Mouse (Mus musculus): Measurements from ENCODE around the gene Vps18. TPM values are rescaled to one million over a fixed set of nuclear protein-coding genes. Genes with fewer than 3 reads are reported as not detected.

Gene Vps18
- total RNA-seq (2021): 10 to 100 TPM; 47.2 to 50.8 TPM
- long read RNA-seq, experiment 1, full-length matches to known transcripts: 88 of 104 reads
- long read RNA-seq, experiment 1, partial matches to known transcripts: 13 of 104 reads
- long read RNA-seq, experiment 1, other reads (novel, unspliced or antisense): 3 of 104 reads
- long read RNA-seq, experiment 2, full-length matches to known transcripts: 47 of 56 reads
- long read RNA-seq, experiment 2, partial matches to known transcripts: 9 of 56 reads
- long read RNA-seq, experiment 2, other reads (novel, unspliced or antisense): 0 of 56 reads

DNA sequence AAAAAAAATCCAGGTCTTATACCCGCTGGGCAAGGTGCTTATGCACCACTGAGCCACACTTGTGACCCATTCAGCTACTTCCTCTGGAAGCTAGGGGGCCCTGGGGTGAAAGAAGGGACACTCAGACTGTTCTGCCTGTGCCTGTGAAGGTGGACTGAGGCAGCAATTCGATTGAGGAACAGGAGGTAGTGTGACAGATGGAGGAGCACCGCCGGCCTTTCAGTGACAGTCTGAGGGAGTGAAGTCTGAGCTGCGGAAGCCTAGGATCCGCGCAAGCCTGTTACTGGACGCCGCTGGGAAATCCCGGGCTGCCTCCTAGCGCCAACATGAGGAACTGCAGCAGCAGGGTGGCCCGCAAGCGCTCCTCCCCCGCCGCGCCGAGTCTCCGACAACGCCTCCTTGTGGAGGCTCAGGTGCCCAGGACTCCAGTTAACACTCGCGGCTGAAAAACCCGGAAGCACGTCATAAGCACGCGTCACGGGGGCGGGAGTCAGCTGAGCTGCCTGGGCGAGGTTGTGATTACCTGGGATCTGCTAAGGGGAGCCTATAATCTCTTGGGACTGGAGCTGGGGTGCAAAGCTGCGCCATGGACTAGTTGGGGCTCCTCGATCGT lies at the start of gene Vps18:
TSS of gene Vps18 (plus strand) at position 471 of the 613 bp plus-strand sequence.
- TF ChIP-seq CTCF (IDR thresholded peaks at IDR 0.05): peak; percentile 100
- intact Hi-C loops (cut with DNase I): loop anchor here (1.0 to 5.0 kb wide), 5 partner anchors 37 to 256 kb away; partner anchors contain the start of genes Dnajc17, Ino80, Rad51 and Rpusd2
- Histone ChIP-seq H3K4me3 (peak within 1 kb of the TSS; percentile 87), H3K27ac (peak within 1 kb of the TSS; percentile 85)
- DNase-seq (ENCODE audit: extremely low spot score in 1 of 2, low spot score in 2 of 2): peak; percentile 98 to 100

DNA sequence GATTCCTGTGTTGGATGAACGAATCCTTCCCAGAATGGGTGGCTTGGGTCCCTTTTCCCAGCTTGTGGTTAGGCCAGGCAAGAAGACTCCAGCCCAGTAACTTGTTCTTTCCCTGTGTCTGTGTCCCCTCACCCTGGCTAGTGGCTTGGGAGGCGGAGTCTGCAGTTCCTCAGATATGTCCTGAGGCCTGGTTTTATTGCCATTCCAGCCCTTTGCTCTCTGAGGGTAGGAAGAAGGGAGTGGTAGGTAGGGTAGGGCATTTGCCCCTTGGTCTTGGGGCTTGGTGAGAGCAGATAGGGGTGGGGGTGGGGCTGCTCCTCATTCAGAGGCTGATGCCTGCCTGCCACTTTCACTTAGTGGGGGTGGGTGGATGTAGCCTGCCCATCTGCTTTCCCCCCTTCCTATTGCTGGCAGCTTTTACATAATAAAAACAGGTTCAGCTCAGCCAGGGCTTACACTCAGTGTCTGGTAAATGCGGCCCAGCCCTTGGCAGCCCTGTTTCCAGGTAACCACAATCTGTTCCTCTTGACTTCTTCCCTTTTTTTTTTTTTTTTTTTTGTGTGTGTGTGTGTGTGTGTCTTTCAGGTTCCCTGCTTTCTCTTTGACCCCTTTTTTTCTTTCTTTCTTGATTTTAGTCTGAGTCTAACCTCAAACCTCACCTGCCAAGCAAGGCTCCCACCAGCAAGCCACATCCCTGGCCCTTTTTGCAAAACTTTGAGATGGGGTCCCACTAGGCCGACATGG lies 48.3 kb upstream of the Vps18 start:
- Histone ChIP-seq H3K4me3 (no peak overlapping the region), H3K27ac (no peak overlapping the region)
- TF ChIP-seq CTCF (IDR thresholded peaks at IDR 0.05): no peak
- intact Hi-C loops (cut with DNase I): no loop called here
- no peak for DNase-seq (ENCODE audit: extremely low spot score in 1 of 2, low spot score in 2 of 2)

DNA sequence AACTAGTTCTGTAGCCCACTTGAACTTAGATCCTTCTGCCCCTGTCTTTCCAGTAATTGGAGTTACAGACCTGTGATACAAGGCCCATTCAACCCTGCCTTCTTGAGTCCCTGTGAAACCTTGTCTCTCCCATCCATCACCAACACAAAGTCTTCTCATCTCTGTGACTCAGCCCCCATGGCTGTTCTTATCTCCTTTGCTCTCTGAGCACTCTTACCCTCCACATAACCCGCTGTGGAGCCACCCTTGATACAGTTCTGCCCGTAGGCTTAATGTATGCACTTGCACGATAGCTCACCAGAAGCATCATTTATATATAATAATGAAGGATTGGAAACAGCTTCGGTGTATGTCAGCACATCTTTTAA lies 47.7 kb upstream of the Vps18 start:
- Histone ChIP-seq H3K4me3 (no peak overlapping the region), H3K27ac (no peak overlapping the region)
- no peak for TF ChIP-seq CTCF (IDR thresholded peaks at IDR 0.05)
- DNase-seq (ENCODE audit: extremely low spot score in 1 of 2, low spot score in 2 of 2): no peak
- intact Hi-C loops (cut with DNase I): no loop called here

DNA sequence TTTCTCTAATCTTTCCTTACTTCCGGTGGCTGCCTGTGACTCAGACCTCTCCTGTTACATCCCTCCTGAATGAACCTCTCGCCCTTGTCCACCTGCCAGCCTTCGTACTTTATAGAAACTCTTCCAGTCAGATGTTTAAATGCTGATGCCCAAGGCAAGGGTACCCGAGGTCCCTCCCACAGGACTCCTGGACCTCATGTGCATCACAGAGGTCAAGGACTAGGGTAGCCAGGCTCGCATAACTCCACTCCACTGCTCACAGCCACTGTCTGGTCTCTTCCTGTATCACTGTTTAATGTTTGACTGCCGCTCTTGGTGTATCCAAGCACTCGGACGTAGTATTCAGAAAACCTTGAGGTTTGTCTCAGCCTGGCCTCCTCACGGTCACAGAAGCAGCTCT lies 46.0 kb upstream of the Vps18 start:
- intact Hi-C loops (cut with DNase I): no loop called here
- no peak for DNase-seq (ENCODE audit: extremely low spot score in 1 of 2, low spot score in 2 of 2)
- no peak overlapping the region for H3K27ac ChIP-seq
- no peak overlapping the region for H3K4me3 ChIP-seq
- no peak for TF ChIP-seq CTCF (IDR thresholded peaks at IDR 0.05)

DNA sequence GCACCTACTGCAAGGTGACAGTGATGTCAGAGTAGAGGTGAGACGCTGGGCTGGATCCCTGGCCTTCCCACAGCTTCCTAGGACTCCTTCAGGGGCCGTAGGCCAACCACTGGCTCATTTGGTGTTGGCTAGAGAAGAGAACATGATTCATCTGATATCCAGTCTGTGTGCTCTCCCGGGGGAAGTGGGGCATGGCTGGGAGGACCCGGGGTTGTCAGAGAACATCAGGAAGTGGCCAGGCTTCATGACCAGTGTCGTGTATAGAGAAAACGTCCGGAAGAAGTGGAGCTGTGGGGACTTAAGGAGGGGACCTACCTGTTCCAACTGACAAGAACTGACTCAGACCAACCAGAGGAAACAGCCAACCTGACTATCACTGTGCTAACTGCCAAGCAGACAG lies 43.3 kb upstream of the Vps18 start:
- Histone ChIP-seq H3K27ac (no peak overlapping the region), H3K4me3 (no peak overlapping the region)
- no peak for DNase-seq (ENCODE audit: extremely low spot score in 1 of 2, low spot score in 2 of 2)
- intact Hi-C loops (cut with DNase I): no loop called here
- TF ChIP-seq CTCF (IDR thresholded peaks at IDR 0.05): no peak

DNA sequence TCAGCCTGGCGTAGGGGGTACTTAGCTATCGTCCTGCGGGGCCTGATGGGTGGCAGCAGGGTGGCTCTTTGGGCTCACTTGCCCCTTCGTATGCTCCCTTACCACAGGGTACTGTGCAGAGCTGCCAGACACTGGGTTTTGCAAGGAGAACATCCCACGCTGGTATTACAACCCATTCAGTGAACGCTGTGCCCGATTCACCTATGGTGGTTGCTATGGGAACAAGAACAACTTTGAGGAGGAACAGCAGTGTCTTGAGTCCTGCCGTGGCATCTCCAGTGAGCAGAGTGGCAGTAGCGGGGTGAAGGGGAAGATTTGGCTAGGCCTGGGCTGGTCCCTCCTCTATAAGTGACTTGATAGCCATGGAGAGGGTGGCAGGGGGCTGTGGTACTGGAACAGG lies 40.6 kb upstream of the Vps18 start:
- TF ChIP-seq CTCF (IDR thresholded peaks at IDR 0.05): no peak
- intact Hi-C loops (cut with DNase I): no loop called here
- H3K27ac ChIP-seq: no peak overlapping the region
- H3K4me3 ChIP-seq: no peak overlapping the region
- DNase-seq (ENCODE audit: extremely low spot score in 1 of 2, low spot score in 2 of 2): peak in 1 of 2 experiments; percentile 27

DNA sequence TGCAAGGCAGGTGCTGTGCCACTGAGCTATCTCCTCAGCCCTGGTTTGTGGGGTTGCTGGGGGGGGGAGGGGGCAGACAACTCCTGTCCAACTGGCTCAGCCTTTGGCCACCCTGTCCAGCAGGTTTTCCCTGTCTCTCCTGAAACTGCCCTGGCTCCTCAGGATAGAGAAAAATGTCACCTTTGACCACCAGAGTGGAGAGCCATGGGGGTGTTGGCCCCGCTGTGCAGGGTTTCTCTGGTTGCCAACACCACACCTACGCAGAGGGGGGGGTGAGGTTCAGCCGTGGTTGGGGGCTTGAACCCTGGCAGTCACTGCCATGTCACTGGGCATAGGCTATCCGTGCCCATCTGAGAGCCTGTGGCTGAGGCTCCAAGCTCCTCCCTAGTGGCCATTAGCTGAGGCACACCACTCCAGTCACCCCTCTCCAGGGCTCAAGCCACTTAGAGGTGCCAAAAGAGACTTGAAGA lies 38.9 kb upstream of the Vps18 start:
- intact Hi-C loops (cut with DNase I): loop anchor here (5.0 kb wide), 1 partner anchor 188 kb away; no protein-coding TSS in a partner anchor

DNA sequence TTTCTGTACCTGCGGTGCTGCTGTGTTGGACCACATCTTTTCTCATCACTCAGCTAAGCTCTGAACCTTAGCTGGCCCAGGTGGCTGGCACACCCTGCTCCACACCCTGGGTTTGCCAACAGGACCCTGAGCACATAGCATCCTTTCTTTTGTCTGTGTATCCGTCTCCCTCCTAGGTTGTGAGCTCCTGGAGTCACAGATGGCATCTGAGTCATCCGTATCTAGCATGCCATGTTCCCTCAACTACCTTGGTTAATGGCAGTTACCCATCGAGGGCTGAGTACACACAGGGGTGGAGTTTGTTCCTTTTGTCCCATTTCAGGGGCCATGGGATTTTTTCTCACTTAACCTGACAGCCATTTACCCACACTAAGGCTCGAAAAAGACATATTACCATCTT lies 38.2 kb upstream of the Vps18 start:
- no peak overlapping the region for H3K27ac ChIP-seq
- DNase-seq (ENCODE audit: extremely low spot score in 1 of 2, low spot score in 2 of 2): no peak
- intact Hi-C loops (cut with DNase I): loop anchor here (5.0 kb wide), 1 partner anchor 187 kb away; no protein-coding TSS in a partner anchor
- H3K4me3 ChIP-seq: no peak overlapping the region
- no peak for TF ChIP-seq CTCF (IDR thresholded peaks at IDR 0.05)

More for the DNA sequence above, 38.9 kb upstream of the Vps18 start:
- Histone ChIP-seq H3K27ac (no peak overlapping the region), H3K4me3 (no peak overlapping the region)
- no peak for TF ChIP-seq CTCF (IDR thresholded peaks at IDR 0.05)
- DNase-seq (ENCODE audit: extremely low spot score in 1 of 2, low spot score in 2 of 2): no peak

DNA sequence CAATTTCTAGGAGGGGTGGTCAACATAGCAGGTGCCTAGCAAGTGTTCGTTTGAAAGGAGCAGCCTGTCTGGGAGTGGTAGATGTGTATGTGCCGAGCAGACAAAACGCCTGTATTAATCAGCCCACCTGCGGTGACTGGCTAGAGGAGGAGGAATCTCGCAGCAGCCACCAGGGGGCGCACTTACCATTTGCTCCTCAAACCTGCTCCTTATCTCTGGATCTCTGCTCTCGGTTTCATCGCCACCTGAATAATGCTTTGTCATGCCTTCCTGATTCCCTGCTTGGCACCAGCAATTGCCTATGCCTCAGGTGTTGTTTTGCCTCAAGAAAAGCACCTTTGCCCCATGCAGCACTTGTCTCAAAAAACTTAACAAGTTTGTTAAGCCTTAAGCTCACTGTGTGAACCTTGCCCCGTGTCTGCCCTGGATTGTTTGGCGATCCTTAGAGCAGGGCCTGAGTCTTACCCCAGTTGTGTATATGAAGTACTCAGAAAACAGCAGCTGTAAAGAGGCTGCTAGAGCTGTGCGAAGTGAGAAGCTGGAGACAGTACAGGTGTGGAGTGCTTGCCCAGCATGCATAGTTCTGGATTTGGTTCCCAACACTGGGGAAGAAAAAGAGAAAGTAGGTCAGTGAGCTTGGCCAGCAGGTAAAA lies 37.6 kb upstream of the Vps18 start:
- H3K4me3 ChIP-seq: no peak overlapping the region
- DNase-seq (ENCODE audit: extremely low spot score in 1 of 2, low spot score in 2 of 2): peak; percentile 77 to 80
- peak; percentile 95 for TF ChIP-seq CTCF (IDR thresholded peaks at IDR 0.05)
- H3K27ac ChIP-seq: no peak overlapping the region
- intact Hi-C loops (cut with DNase I): loop anchor here (1.0 to 5.0 kb wide), 2 partner anchors 37 to 186 kb away; partner anchors contain the start of gene Vps18

DNA sequence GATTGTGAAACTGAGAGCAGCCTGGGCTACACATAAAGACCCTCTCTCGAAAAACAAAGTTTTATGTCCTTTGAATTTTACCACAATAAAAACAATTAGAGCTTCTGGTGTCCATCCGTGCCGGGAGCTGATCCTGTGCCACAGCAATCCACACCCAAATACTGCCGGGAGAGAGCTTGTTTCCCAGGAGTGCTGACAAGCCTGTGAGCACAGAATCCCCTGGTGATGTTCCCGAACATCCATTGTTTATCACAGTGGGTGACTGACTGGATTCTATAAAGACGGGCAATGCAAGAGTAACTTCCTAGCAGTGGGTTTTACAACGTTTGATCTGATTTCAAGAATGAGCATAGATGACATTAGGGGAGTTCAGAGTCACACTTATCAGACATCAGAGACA lies 33.6 kb upstream of the Vps18 start:
- Histone ChIP-seq H3K4me3 (no peak overlapping the region), H3K27ac (no peak overlapping the region)
- no peak for DNase-seq (ENCODE audit: extremely low spot score in 1 of 2, low spot score in 2 of 2)
- no peak for TF ChIP-seq CTCF (IDR thresholded peaks at IDR 0.05)
- intact Hi-C loops (cut with DNase I): loop anchor here (5.0 kb wide), 1 partner anchor 182 kb away; no protein-coding TSS in a partner anchor

DNA sequence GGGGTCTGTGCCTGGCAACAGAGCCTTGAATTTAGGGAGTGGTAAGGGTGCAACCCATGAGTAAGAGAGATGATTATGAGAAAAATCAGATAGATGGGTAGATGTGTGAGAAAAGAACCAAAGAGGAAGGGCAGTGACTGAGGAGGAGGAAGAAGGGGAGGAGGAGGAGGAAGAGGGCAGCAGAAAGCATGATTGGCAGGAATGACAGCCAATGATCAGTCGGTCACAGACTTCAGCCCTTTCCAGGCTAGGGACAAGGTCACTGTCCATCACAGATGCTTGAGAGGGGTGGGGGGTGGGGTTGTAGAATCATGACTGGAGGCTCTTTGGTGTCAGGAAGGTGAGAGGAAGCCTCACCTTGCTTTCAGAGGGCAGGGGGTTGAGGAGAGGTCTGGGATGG lies 28.0 kb upstream of the Vps18 start:
- DNase-seq (ENCODE audit: extremely low spot score in 1 of 2, low spot score in 2 of 2): no peak
- intact Hi-C loops (cut with DNase I): no loop called here
- H3K27ac ChIP-seq: no peak overlapping the region
- TF ChIP-seq CTCF (IDR thresholded peaks at IDR 0.05): no peak
- no peak overlapping the region for H3K4me3 ChIP-seq

All from left cerebral cortex, adult 2 months (tissue).